Mouse (Mus musculus) liver, adult 2 months (tissue): ENCODE measurements around the gene Ninj1. TPM values are rescaled to one million over a fixed set of nuclear protein-coding genes. Genes with fewer than 3 reads are reported as not detected.

ENCODE experiments used
- DNase-seq: peaks from one replicate; pipeline ENCODE4 v3.0.0-alpha.2; 2011; ENCODE audit warnings: low read depth, low spot score; ENCODE audit errors: extremely low read depth
- H3K27ac ChIP-seq: fragments of 200-500 bp; replicated peaks from 2 replicates; pipeline ENCODE4 v1.5.1; 2012; ENCODE audit warnings: low read depth, mild to moderate bottlenecking, control low read depth, inconsistent platforms, low read length; ENCODE audit not compliant: insufficient read depth
- H3K27me3 ChIP-seq: fragments of 200-500 bp; 2 replicates; pipeline ENCODE4 v1.6.1; 2012; ENCODE audit warnings: mild to moderate bottlenecking, moderate library complexity, low read length, inconsistent platforms; ENCODE audit not compliant: control insufficient read depth, insufficient read depth
- H3K36me3 ChIP-seq: fragments of 200-500 bp; 2 replicates; pipeline ENCODE4 v1.6.1; 2012; ENCODE audit warnings: low read length, inconsistent platforms; ENCODE audit not compliant: control insufficient read depth, insufficient read depth
- H3K4me1 ChIP-seq: fragments of 200-500 bp; 2 replicates; pipeline ENCODE4 v1.6.1; 2011; ENCODE audit warnings: low read length; ENCODE audit not compliant: control insufficient read depth, insufficient read depth
- H3K4me3 ChIP-seq: fragments of 200-500 bp; 2 replicates; pipeline ENCODE4 v1.5.1; 2011; ENCODE audit warnings: low read depth, mild to moderate bottlenecking, control low read depth, low read length, moderate library complexity; ENCODE audit not compliant: insufficient read depth
- H3K79me2 ChIP-seq: fragments of 200-500 bp; 2 replicates; pipeline ENCODE4 v1.6.1; 2012; ENCODE audit warnings: inconsistent platforms, mild to moderate bottlenecking, low read length, moderate library complexity; ENCODE audit not compliant: control insufficient read depth, insufficient read depth
- H3K9ac ChIP-seq: fragments of 200-500 bp; 2 replicates; pipeline ENCODE4 v1.6.1; 2012; ENCODE audit warnings: low read depth, mild to moderate bottlenecking, control low read depth, inconsistent platforms, low read length
- CTCF ChIP-seq: fragments of 200-500 bp; IDR thresholded peaks from 2 replicates; pipeline ENCODE4 v1.5.1; 2011; ENCODE audit warnings: low read depth, low read length, control low read depth
- POLR2A ChIP-seq: fragments of 200-500 bp; IDR thresholded peaks from 2 replicates; pipeline ENCODE4 v1.6.1; 2011; ENCODE audit warnings: low read length, control low read depth; ENCODE audit not compliant: insufficient read depth; ENCODE audit errors: extremely low read depth
- WGBS: fragments of 180-500 bp; shearing (Covaris S2); methylation state at CpG from one replicate; pipeline ENCODE4 v1.1.7; 2018; 5-methylcytosine and 5-hydroxymethylcytosine counted together
- polyA plus RNA-seq: library from polyadenylated mRNA; depleted of rRNA; stranded (reverse); fragments of >200 nt; gene quantifications from 2 replicates; pipeline ENCODE4 v1.2.3, GENCODE M21; 2012
- total RNA-seq: library from RNA; depleted of rRNA; stranded (reverse); fragments of >200 nt; gene quantifications from 2 replicates; pipeline ENCODE4 v1.2.3, GENCODE M21; 2014

The Ninj1 gene
- total and polyA plus RNA-seq, 2 experiments, result 178 to 1,040 TPM

GRCm38 (mm10) chr13:49163645-49164044, 23.6 kb upstream of the Ninj1 start:
- Histone ChIP-seq H3K79me2 (no peaks in the 10 kb centered on the region), H3K4me3 (no peak overlapping the region), H3K27me3 (no peaks in the 10 kb centered on the region), H3K36me3 (no peaks in the 10 kb centered on the region), H3K9ac (no peak overlapping the region), H3K4me1 (no peaks in the 10 kb centered on the region), H3K27ac (no peak overlapping the region)
- no peak for DNase-seq
- 53% methylated on average over 7 of the region's 7 CpGs for WGBS
- TF ChIP-seq CTCF (no peak), POLR2A (no peak)

GRCm38 (mm10) chr13:49167081-49167480, 20.2 kb upstream of the Ninj1 start:
- no peak overlapping the region for H3K4me3 ChIP-seq
- no peak overlapping the region for H3K9ac ChIP-seq
- no peaks in the 10 kb centered on the region for H3K36me3 ChIP-seq
- DNase-seq, result no peak
- H3K4me1 ChIP-seq, result peaks cover 2% of the 10 kb centered on the region; the same call in 1 of the 2 replicates
- no peak overlapping the region for H3K27ac ChIP-seq
- TF ChIP-seq CTCF, result no peak
- no peak for TF ChIP-seq POLR2A
- 58% methylated on average over 9 of the region's 9 CpGs for WGBS
- no peaks in the 10 kb centered on the region for H3K27me3 ChIP-seq
- no peaks in the 10 kb centered on the region for H3K79me2 ChIP-seq

- Histone ChIP-seq H3K79me2 (no peaks in the 10 kb centered on the region), H3K9ac (no peak overlapping the region), H3K27me3 (no peaks in the 10 kb centered on the region), H3K4me3 (no peak overlapping the region), H3K4me1 (peaks cover 3% of the 10 kb centered on the region; the same call in 1 of the 2 replicates), H3K27ac (no peak overlapping the region), H3K36me3 (no peaks in the 10 kb centered on the region)
- TF ChIP-seq POLR2A, result no peak
- peak; percentile 97 for TF ChIP-seq CTCF
- 13% methylated on average over 17 of the region's 17 CpGs for WGBS
- peak; percentile 77 for DNase-seq
Measured at GRCm38 (mm10) chr13:49169448-49170207, 17.7 kb upstream of the Ninj1 start.

DNA sequence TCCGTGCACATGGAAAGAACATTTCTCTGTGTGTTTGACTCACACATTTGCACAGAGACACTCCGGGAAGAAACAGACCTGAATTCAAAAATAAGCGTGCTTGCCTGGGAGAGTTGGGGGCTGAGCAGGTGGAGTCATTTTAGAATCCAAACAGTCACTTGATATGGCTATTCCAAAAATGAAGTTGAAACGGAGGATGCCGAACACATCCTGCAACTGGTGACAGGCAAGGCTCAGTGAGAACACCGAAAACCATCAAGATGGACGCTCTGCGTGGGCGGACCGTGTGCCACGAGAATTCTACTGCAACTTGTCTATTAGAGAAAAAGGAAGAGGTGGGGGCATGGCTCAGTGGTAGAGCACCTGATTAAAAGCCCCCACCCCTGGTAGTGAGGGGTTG, 16.7 kb upstream of the Ninj1 start:
- Histone ChIP-seq H3K27ac (no peak overlapping the region), H3K36me3 (no peaks in the 10 kb centered on the region), H3K4me3 (no peak overlapping the region), H3K79me2 (no peaks in the 10 kb centered on the region), H3K9ac (no peak overlapping the region), H3K27me3 (no peaks in the 10 kb centered on the region), H3K4me1 (peaks cover 3% of the 10 kb centered on the region; the same call in 1 of the 2 replicates)
- no peak for TF ChIP-seq POLR2A
- no peak for TF ChIP-seq CTCF
- 94% methylated on average over 11 of the region's 11 CpGs for WGBS
- DNase-seq, result no peak

DNA sequence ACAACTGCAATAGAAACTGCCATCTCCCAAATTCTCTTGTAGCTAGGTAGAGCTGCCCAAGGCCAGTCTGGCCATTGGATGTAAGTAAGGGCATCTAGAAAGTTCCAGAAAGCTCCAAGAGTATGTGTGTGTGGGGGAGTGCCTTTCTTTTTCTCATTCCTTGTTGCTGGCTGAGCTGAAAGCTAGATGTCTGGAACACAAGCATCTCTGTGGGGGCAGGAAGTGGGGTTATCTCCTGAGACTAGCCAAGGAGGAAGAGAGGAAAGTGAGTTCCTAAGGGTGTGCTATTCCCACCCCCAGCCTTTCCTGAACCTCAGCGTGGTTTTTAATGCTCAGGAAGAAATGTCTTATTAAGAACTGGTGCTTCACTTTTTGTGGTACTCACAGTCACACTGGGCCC, 15.6 kb upstream of the Ninj1 start:
- no peak for DNase-seq
- Histone ChIP-seq H3K36me3 (no peaks in the 10 kb centered on the region), H3K4me1 (peaks cover 3% of the 10 kb centered on the region; the same call in 1 of the 2 replicates), H3K9ac (no peak overlapping the region), H3K4me3 (no peak overlapping the region), H3K27ac (no peak overlapping the region), H3K27me3 (no peaks in the 10 kb centered on the region), H3K79me2 (no peaks in the 10 kb centered on the region)
- WGBS, result 57% methylated on average over 1 of the region's 1 CpGs
- TF ChIP-seq CTCF (no peak), POLR2A (no peak)

- Histone ChIP-seq H3K36me3 (no peaks in the 10 kb centered on the region), H3K27me3 (no peaks in the 10 kb centered on the region), H3K4me3 (no peak overlapping the region), H3K4me1 (peaks cover 3% of the 10 kb centered on the region; the same call in 1 of the 2 replicates), H3K27ac (no peak overlapping the region), H3K9ac (no peak overlapping the region), H3K79me2 (no peaks in the 10 kb centered on the region)
- no peak for DNase-seq
- TF ChIP-seq CTCF (no peak), POLR2A (no peak)
- 91% methylated on average over 7 of the region's 7 CpGs for WGBS
Measured at GRCm38 (mm10) chr13:49172335-49172734, 14.9 kb upstream of the Ninj1 start.
